In the genomic region with DNA sequence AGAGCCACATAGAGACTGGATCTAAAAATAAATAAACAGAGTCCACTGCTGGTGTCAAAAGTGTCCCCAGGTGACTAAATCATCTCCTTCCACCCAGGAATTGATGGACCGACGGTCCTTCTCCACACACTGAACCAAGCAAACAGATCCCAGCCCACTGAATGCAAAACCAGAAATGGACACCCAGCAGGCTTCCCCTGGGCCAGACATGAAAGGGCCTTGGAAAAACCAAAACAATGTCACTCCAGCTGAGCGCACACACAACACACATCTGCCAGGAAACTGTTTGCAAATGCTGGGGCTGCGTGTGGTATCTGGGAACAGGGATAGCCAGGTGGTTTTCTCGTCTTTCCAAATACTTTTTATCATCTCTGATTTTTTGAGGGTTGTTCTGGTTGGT, we compare ENCODE assay signal across 12 mouse cellular contexts. TPM values are rescaled to one million over a fixed set of nuclear protein-coding genes. Genes with fewer than 3 reads are reported as not detected.
DNase-seq lines count a peak whose midpoint lies in the region; ATAC-seq and TF ChIP-seq lines count a peak whose summit lies in the region.
"Had no signal": no experiment of that assay in that cellular context is flagged by ENCODE, and none has a peak within 500 bp of the region (broad histone marks: within the 10 kb centered on the region; RNA-seq: fewer than 3 reads in every experiment).

No protein-coding gene starts in this region.

- H3K27me3 ChIP-seq in heart, embryonic 14.5 days (ENCODE audit: control insufficient read depth, insufficient read depth, low read length), result no peaks in the 10 kb centered on the region
- H3K27me3 ChIP-seq in kidney, postnatal 0 days (ENCODE audit: insufficient read depth, low read length), result no peaks in the 10 kb centered on the region
- no peaks in the 10 kb centered on the region for H3K27me3 ChIP-seq in stomach, embryonic 15.5 days (replicated peaks)
- H3K27me3 ChIP-seq in stomach, postnatal 0 days (ENCODE audit: control insufficient read depth, insufficient read depth, low read length), result no peaks in the 10 kb centered on the region
- no peaks in the 10 kb centered on the region for H3K27me3 ChIP-seq in stomach, embryonic 16.5 days (ENCODE audit: control insufficient read depth, insufficient read depth, low read length)
- H3K27me3 ChIP-seq: hindbrain, embryonic 12.5 days had no signal

- peaks cover 3% of the 10 kb centered on the region for H3K36me3 ChIP-seq in heart, embryonic 14.5 days (ENCODE audit: control insufficient read depth, insufficient read depth, low read length)
- no peaks in the 10 kb centered on the region for H3K36me3 ChIP-seq in kidney, postnatal 0 days (ENCODE audit: insufficient read depth, low read length)
- no peaks in the 10 kb centered on the region for H3K36me3 ChIP-seq in stomach, embryonic 15.5 days
- no peaks in the 10 kb centered on the region for H3K36me3 ChIP-seq in stomach, postnatal 0 days (ENCODE audit: control insufficient read depth, insufficient read depth, low read length)
- H3K36me3 ChIP-seq in stomach, embryonic 16.5 days (ENCODE audit: control insufficient read depth, insufficient read depth, low read length), result no peaks in the 10 kb centered on the region
- H3K36me3 ChIP-seq: hindbrain, embryonic 12.5 days had no signal

- no peak for ATAC-seq in heart, embryonic 14.5 days (ENCODE audit: insufficient number of reproducible peaks, insufficient read depth, low FRiP score, low read depth)
- ATAC-seq in kidney, postnatal 0 days (replicated peaks; ENCODE audit: low FRiP score, low read depth), result no peak
- ATAC-seq in stomach, embryonic 15.5 days (ENCODE audit: insufficient read depth, low FRiP score, low read depth), result no peak
- ATAC-seq in stomach, postnatal 0 days (ENCODE audit: low FRiP score, low TSS enrichment), result no peak
- ATAC-seq in stomach, embryonic 16.5 days (ENCODE audit: insufficient read depth, low FRiP score), result no peak

- no peaks in the 10 kb centered on the region for H3K9me3 ChIP-seq in heart, embryonic 14.5 days (ENCODE audit: control insufficient read depth, low read length)
- H3K9me3 ChIP-seq in kidney, postnatal 0 days (replicated peaks; ENCODE audit: low read length), result no peaks in the 10 kb centered on the region
- H3K9me3 ChIP-seq in stomach, embryonic 15.5 days, result no peaks in the 10 kb centered on the region
- H3K9me3 ChIP-seq in stomach, postnatal 0 days (ENCODE audit: control insufficient read depth, low read length), result no peaks in the 10 kb centered on the region
- no peaks in the 10 kb centered on the region for H3K9me3 ChIP-seq in stomach, embryonic 16.5 days (replicated peaks; ENCODE audit: control insufficient read depth, low read length)
- H3K9me3 ChIP-seq: hindbrain, embryonic 12.5 days had no signal

- DNase-seq in heart, postnatal 14 days, result no peak
- no peak for DNase-seq in kidney, postnatal 0 days (ENCODE audit: low spot score)
- DNase-seq in kidney, postnatal 14 days, result no peak
- no peak for DNase-seq in stomach, postnatal 0 days (ENCODE audit: low spot score)
- no peak for DNase-seq in ovary, adult 18-20 months (ENCODE audit: low spot score)
- DNase-seq: cerebellum, adult 2 months; spleen, adult 18-20 months had no signal

- no peak for TF ChIP-seq EP300 in stomach, postnatal 0 days (optimal IDR thresholded peaks at IDR 0.05)

- no peak overlapping the region for H3K4me3 ChIP-seq in heart, embryonic 14.5 days (ENCODE audit: control insufficient read depth in 1 of 2, insufficient read depth in 1 of 2, low read depth in 1 of 2, low read length in 2 of 2)
- no peak overlapping the region for H3K4me3 ChIP-seq in kidney, postnatal 0 days (replicated peaks; ENCODE audit: low read depth, low read length)
- no peak overlapping the region for H3K4me3 ChIP-seq in stomach, embryonic 15.5 days (replicated peaks)
- H3K4me3 ChIP-seq in stomach, postnatal 0 days (ENCODE audit: low read depth, low read length), result no peak overlapping the region
- H3K4me3 ChIP-seq in stomach, embryonic 16.5 days (replicated peaks; ENCODE audit: low read length), result no peak overlapping the region
- H3K4me3 ChIP-seq: hindbrain, embryonic 12.5 days had no signal

- WGBS in heart, embryonic 14.5 days, result 74% methylated on average over 5 of the region's 5 CpGs
- 35% methylated on average over 5 of the region's 5 CpGs for WGBS in kidney, postnatal 0 days
- 58% methylated on average over 5 of the region's 5 CpGs for WGBS in stomach, embryonic 15.5 days
- 62% methylated on average over 5 of the region's 5 CpGs for WGBS in stomach, postnatal 0 days
- 65% methylated on average over 5 of the region's 5 CpGs for WGBS in stomach, embryonic 16.5 days

- intact Hi-C loops in heart, postnatal 14 days (cut with DNase I), result no loop called here

- no peak for TF ChIP-seq CTCF in kidney, postnatal 0 days (IDR thresholded peaks at IDR 0.05; ENCODE audit: low read depth)
- no peak for TF ChIP-seq CTCF in stomach, postnatal 0 days (IDR thresholded peaks at IDR 0.05; ENCODE audit: low read depth)

- H3K4me2 ChIP-seq in heart, embryonic 14.5 days (ENCODE audit: low read length), result no peak overlapping the region
- H3K4me2 ChIP-seq in kidney, postnatal 0 days (ENCODE audit: low read length), result 0 out of 2 replicates have a peak overlapping the region, but pooled peaks have one; percentile 3
- no peak overlapping the region for H3K4me2 ChIP-seq in stomach, embryonic 15.5 days
- H3K4me2 ChIP-seq in stomach, postnatal 0 days (replicated peaks; ENCODE audit: low read depth), result no peak overlapping the region
- no peak overlapping the region for H3K4me2 ChIP-seq in stomach, embryonic 16.5 days (ENCODE audit: low read depth, low read length)
- H3K4me2 ChIP-seq: hindbrain, embryonic 12.5 days; midbrain, embryonic 11.5 days had no signal

- peak overlapping the region; percentile 3; the same call in 1 of the 2 replicates for H3K9ac ChIP-seq in heart, embryonic 14.5 days (ENCODE audit: low read length)
- no peak overlapping the region for H3K9ac ChIP-seq in kidney, postnatal 0 days (ENCODE audit: low read depth, low read length)
- H3K9ac ChIP-seq in stomach, embryonic 15.5 days, result no peak overlapping the region
- H3K9ac ChIP-seq in stomach, postnatal 0 days (ENCODE audit: low read length), result no peak overlapping the region
- no peak overlapping the region for H3K9ac ChIP-seq in stomach, embryonic 16.5 days (ENCODE audit: low read length)
- H3K9ac ChIP-seq: hindbrain, embryonic 12.5 days had no signal

- H3K4me1 ChIP-seq in heart, embryonic 14.5 days (ENCODE audit: control insufficient read depth in 2 of 2, insufficient read depth in 2 of 2, low read length in 2 of 2), result peaks cover 42 to 63% of the 10 kb centered on the region in 2 experiments
- H3K4me1 ChIP-seq in kidney, postnatal 0 days (replicated peaks; ENCODE audit: insufficient read depth, low read length), result peaks cover 52% of the 10 kb centered on the region
- H3K4me1 ChIP-seq in stomach, embryonic 15.5 days, result peaks cover 14% of the 10 kb centered on the region
- H3K4me1 ChIP-seq in stomach, postnatal 0 days (replicated peaks; ENCODE audit: control insufficient read depth, insufficient read depth), result no peaks in the 10 kb centered on the region
- H3K4me1 ChIP-seq in stomach, embryonic 16.5 days (ENCODE audit: control insufficient read depth, insufficient read depth, low read length), result peaks cover 8% of the 10 kb centered on the region; the same call in 1 of the 2 replicates

- H3K27ac ChIP-seq in heart, embryonic 14.5 days (replicated peaks in 1 of 2; ENCODE audit: control insufficient read depth in 1 of 2, insufficient read depth in 1 of 2, low read depth in 2 of 2, low read length in 2 of 2), result peak overlapping the region; percentile 38 to 79; a peak in 3 of 4 replicates
- H3K27ac ChIP-seq in kidney, postnatal 0 days, result peak overlapping the region; percentile 88
- H3K27ac ChIP-seq in stomach, embryonic 15.5 days, result 0 out of 2 replicates have a peak overlapping the region, but pooled peaks have one; percentile 35
- no peak overlapping the region; the same call in 1 of the 2 replicates for H3K27ac ChIP-seq in stomach, postnatal 0 days (replicated peaks)
- peak overlapping the region; percentile 7; the same call in 1 of the 2 replicates for H3K27ac ChIP-seq in stomach, embryonic 16.5 days (ENCODE audit: low read length)

RNA-seq across cellular contexts. Expression of a gene that starts 13.6 kb away (rescaled TPM):
- polyA plus RNA-seq in heart, embryonic 14.5 days (2014; fragmentation: Nextera tagmentation; extraction: Ambion mirVana), result 19.5 and 21.7 TPM in 2 replicates
- 10 to 100 TPM; 32.0 to 36.8 TPM for total RNA-seq in heart, postnatal 14 days (2021)
- polyA plus RNA-seq in kidney, postnatal 0 days (2015; fragmentation: Nextera tagmentation; extraction: Ambion mirVana), result 20.2 and 24.8 TPM in 2 replicates
- 16.9 and 18.7 TPM in 2 replicates for polyA plus RNA-seq in stomach, embryonic 15.5 days (2015; fragmentation: Nextera tagmentation; extraction: Ambion mirVana)
- 5.6 and 5.7 TPM in 2 replicates for polyA plus RNA-seq in stomach, postnatal 0 days (2015; fragmentation: Nextera tagmentation; extraction: Ambion mirVana)
- polyA plus RNA-seq in stomach, embryonic 16.5 days (2015; fragmentation: Nextera tagmentation; extraction: Ambion mirVana), result 17.0 and 18.1 TPM in 2 replicates

RNA-seq across cellular contexts. Expression of a gene that starts 48.0 kb away (rescaled TPM):
- 0.12 and 0.15 TPM in 2 replicates for polyA plus RNA-seq in heart, embryonic 14.5 days (2014; fragmentation: Nextera tagmentation; extraction: Ambion mirVana)
- total RNA-seq in heart, postnatal 14 days (2021), result under 1 TPM in 1 of 2 experiments, not detected in 1; 0.10 TPM
- polyA plus RNA-seq in kidney, postnatal 0 days (2015; fragmentation: Nextera tagmentation; extraction: Ambion mirVana), result 0.36 and 0.45 TPM in 2 replicates
- polyA plus RNA-seq in stomach, embryonic 15.5 days (2015; fragmentation: Nextera tagmentation; extraction: Ambion mirVana), result 0.15 and 0.18 TPM in 2 replicates
- polyA plus RNA-seq in stomach, postnatal 0 days (2015; fragmentation: Nextera tagmentation; extraction: Ambion mirVana), result 0.05 TPM in 1 of 2 replicates, not detected in the other
- 0.21 and 0.31 TPM in 2 replicates for polyA plus RNA-seq in stomach, embryonic 16.5 days (2015; fragmentation: Nextera tagmentation; extraction: Ambion mirVana)
- polyA plus RNA-seq: midbrain, embryonic 11.5 days had no signal
